ENCODE assay signal across 8 mouse cellular contexts in genomic region chr16:43709062-43709413, GRCm38 (mm10). TPM values are rescaled to one million over a fixed set of nuclear protein-coding genes. Genes with fewer than 3 reads are reported as not detected.
DNase-seq lines count a peak whose midpoint lies in the region; ATAC-seq and TF ChIP-seq lines count a peak whose summit lies in the region.

No protein-coding gene starts in this region.

- TF ChIP-seq CTCF in liver, postnatal 0 days (IDR thresholded peaks at IDR 0.05; ENCODE audit: low read depth) = no peak
- TF ChIP-seq CTCF in small intestine, adult 2 months (IDR thresholded peaks at IDR 0.05; ENCODE audit: extremely low read depth, insufficient read length, insufficient replicate concordance, low read depth, low read length) = no peak

- no peak overlapping the region for H3K4me3 ChIP-seq in liver, postnatal 0 days (ENCODE audit: low read depth, low read length)
- H3K4me3 ChIP-seq in liver, embryonic 12.5 days = no peak overlapping the region
- no peak overlapping the region for H3K4me3 ChIP-seq in hindbrain, embryonic 10.5 days
- peak overlapping the region; percentile 35; the same call in 1 of the 2 replicates for H3K4me3 ChIP-seq in small intestine, adult 2 months (ENCODE audit: low read depth, low read length)

- no peaks in the 10 kb centered on the region for H3K9me3 ChIP-seq in liver, postnatal 0 days (ENCODE audit: low read length)
- no peaks in the 10 kb centered on the region for H3K9me3 ChIP-seq in liver, embryonic 12.5 days (replicated peaks)
- no peaks in the 10 kb centered on the region for H3K9me3 ChIP-seq in hindbrain, embryonic 10.5 days

- H3K4me1 ChIP-seq in liver, postnatal 0 days (ENCODE audit: insufficient read depth) = no peaks in the 10 kb centered on the region
- no peaks in the 10 kb centered on the region for H3K4me1 ChIP-seq in liver, embryonic 12.5 days
- H3K4me1 ChIP-seq in hindbrain, embryonic 10.5 days (replicated peaks) = peaks cover 21% of the 10 kb centered on the region
- no peaks in the 10 kb centered on the region for H3K4me1 ChIP-seq in small intestine, adult 2 months (ENCODE audit: control insufficient read depth, insufficient read depth, insufficient read length, low read length)

- ATAC-seq in liver, postnatal 0 days = no peak
- no peak for ATAC-seq in liver, embryonic 12.5 days

- H3K27me3 ChIP-seq in liver, postnatal 0 days (ENCODE audit: insufficient read depth, low read length) = no peaks in the 10 kb centered on the region
- H3K27me3 ChIP-seq in liver, embryonic 12.5 days (replicated peaks) = no peaks in the 10 kb centered on the region
- H3K27me3 ChIP-seq in hindbrain, embryonic 10.5 days (ENCODE audit: insufficient read depth, poor library complexity, severe bottlenecking) = no peaks in the 10 kb centered on the region
- H3K27me3 ChIP-seq in small intestine, adult 2 months (ENCODE audit: control insufficient read depth, insufficient read depth, low read length) = no peaks in the 10 kb centered on the region

- no peaks in the 10 kb centered on the region for H3K36me3 ChIP-seq in liver, postnatal 0 days (replicated peaks; ENCODE audit: insufficient read depth, low read length)
- no peaks in the 10 kb centered on the region for H3K36me3 ChIP-seq in liver, embryonic 12.5 days
- H3K36me3 ChIP-seq in hindbrain, embryonic 10.5 days = no peaks in the 10 kb centered on the region
- H3K36me3 ChIP-seq in small intestine, adult 2 months (ENCODE audit: control insufficient read depth, insufficient read depth, low read length) = no peaks in the 10 kb centered on the region

- TF ChIP-seq EP300 in liver, postnatal 0 days (IDR thresholded peaks at IDR 0.05; ENCODE audit: low read depth) = no peak

- H3K4me2 ChIP-seq in liver, postnatal 0 days (ENCODE audit: low read depth, low read length) = peak overlapping the region; percentile 47; the same call in 1 of the 2 replicates
- no peak overlapping the region for H3K4me2 ChIP-seq in liver, embryonic 12.5 days

- no peak for DNase-seq in liver, postnatal 0 days
- peak; percentile 10 for DNase-seq in cerebellum, adult 8-10 months
- no peak for DNase-seq in hindbrain, embryonic 10.5 days (ENCODE audit: low spot score)
- no peak for DNase-seq in right cerebral cortex, postnatal 36 days (ENCODE audit: low spot score in 2 of 2)
- no peak for DNase-seq in spleen, adult 12 weeks (ENCODE audit: low spot score)
- DNase-seq in layer of hippocampus, adult 9-11 months = no peak

- TF ChIP-seq POLR2A in small intestine, adult 2 months (IDR thresholded peaks at IDR 0.05; ENCODE audit: low read depth, low read length) = no peak

- 66% methylated on average over 15 of the region's 15 CpGs for WGBS in liver, postnatal 0 days (ENCODE audit: insufficient replicate concordance)
- WGBS in liver, embryonic 12.5 days (ENCODE audit: insufficient replicate concordance) = 52% methylated on average over 15 of the region's 15 CpGs
- WGBS in hindbrain, embryonic 10.5 days = 62% methylated on average over 15 of the region's 15 CpGs
- WGBS in small intestine, adult 2 months = 55% methylated on average over 15 of the region's 15 CpGs

- no peak overlapping the region for H3K27ac ChIP-seq in liver, postnatal 0 days (ENCODE audit: low read depth)
- no peak overlapping the region for H3K27ac ChIP-seq in liver, embryonic 12.5 days
- peak overlapping the region; percentile 50; the same call in 1 of the 2 replicates for H3K27ac ChIP-seq in hindbrain, embryonic 10.5 days
- H3K27ac ChIP-seq in small intestine, adult 2 months (ENCODE audit: insufficient read depth, low read depth, low read length) = peak overlapping the region; percentile 72

- no peak overlapping the region for H3K9ac ChIP-seq in liver, postnatal 0 days (replicated peaks)
- H3K9ac ChIP-seq in liver, embryonic 12.5 days = no peak overlapping the region

RNA-seq across cellular contexts. Expression of gene Drd3, which starts 44.8 kb away (rescaled TPM):
- not detected in 2 replicates for polyA plus RNA-seq in liver, postnatal 0 days (2015; fragmentation: Nextera tagmentation; extraction: Ambion mirVana)
- polyA plus RNA-seq in liver, embryonic 12.5 days (2016; fragmentation: Nextera tagmentation; extraction: Ambion mirVana) = not detected in 2 replicates
- polyA plus RNA-seq in hindbrain, embryonic 10.5 days (2016; fragmentation: Nextera tagmentation; extraction: Ambion mirVana) = not detected in 2 replicates
- 0.20 and 0.25 TPM in 2 replicates for polyA plus RNA-seq in small intestine, adult 2 months (2012; rRNA removed)

RNA-seq across cellular contexts. Expression of gene Tigit, which starts 45.1 kb away (rescaled TPM):
- 0.12 TPM in 1 of 2 replicates, not detected in the other for polyA plus RNA-seq in liver, postnatal 0 days (2015; fragmentation: Nextera tagmentation; extraction: Ambion mirVana)
- polyA plus RNA-seq in liver, embryonic 12.5 days (2016; fragmentation: Nextera tagmentation; extraction: Ambion mirVana) = not detected in 2 replicates
- not detected in 2 replicates for polyA plus RNA-seq in hindbrain, embryonic 10.5 days (2016; fragmentation: Nextera tagmentation; extraction: Ambion mirVana)
- polyA plus RNA-seq in small intestine, adult 2 months (2012; rRNA removed) = 5.0 and 8.6 TPM in 2 replicates

Comparison
In these comparisons a context has a peak if more than half of its experiments do, and no peak if none do; other contexts are left out.
1. H3K27ac ChIP-seq: peak in hindbrain, embryonic 10.5 days (single experiment) and small intestine, adult 2 months (single experiment); none in liver, postnatal 0 days (single experiment) and liver, embryonic 12.5 days (single experiment).